Mouse (Mus musculus) kidney, postnatal 4 days (tissue): ENCODE results near the gene Gatc.
A peak's percentile ranks its signal among the peaks of the same experiment; 100 is the strongest.
"Not testable (repeated sequence)": the region's sequence is repeated elsewhere in the genome, so short reads cannot be mapped to it uniquely, and the experiment has no call there.

Experiments
- DNase-seq, 2 experiments: peaks; one replicate each; pipeline ENCODE4 v3.0.0; 2021; ENCODE audit warnings: mixed read lengths in 2 of 2

The Gatc gene

DNA sequence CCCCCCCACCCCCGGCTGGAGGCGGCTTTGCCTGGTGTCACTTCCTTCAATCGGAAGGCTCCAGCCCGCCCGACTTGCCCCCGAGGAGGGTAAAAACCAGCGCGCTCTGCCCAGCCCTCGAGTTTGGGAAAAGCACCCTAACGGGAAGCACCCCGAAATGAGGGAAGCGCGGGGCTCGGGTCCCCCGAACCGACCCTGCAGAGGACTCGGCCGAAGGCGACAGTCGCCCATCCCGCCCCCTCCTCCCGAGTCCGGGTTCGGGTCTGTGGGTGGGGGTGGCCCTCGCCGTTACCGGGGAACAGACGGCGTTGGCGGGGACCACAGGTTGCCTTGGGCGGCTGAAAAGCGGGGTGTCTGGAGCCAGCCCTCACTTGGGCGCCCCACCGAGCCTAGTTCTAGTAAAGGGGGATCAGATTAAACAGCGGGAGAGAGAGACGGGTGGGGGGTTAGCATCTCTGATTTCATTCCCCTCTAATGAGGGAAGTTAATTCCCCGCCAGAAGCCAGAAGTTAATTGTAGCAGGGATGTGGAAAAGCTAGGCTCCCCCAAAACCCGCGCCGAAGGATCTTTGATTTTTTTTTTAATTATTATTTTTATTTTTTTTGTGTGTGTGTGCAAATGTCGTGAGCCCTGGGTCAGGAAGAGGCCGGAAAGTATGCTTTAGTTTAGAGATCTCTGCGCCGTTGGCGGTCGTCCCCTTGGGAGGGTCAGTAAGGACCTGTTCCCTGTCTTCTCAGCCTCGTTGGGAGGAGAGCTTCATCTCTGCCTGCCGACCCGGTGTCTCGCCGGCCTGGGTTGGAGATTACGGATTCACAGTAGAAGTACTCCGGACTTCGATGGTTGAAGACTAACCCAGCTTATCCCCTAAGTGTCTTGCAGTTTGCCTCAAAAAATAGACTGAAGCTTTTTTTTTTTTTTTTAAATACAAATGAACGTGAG is 13.1 kb downstream of the Gatc start:
- DNase-seq = peak; percentile 36 to 42

DNA sequence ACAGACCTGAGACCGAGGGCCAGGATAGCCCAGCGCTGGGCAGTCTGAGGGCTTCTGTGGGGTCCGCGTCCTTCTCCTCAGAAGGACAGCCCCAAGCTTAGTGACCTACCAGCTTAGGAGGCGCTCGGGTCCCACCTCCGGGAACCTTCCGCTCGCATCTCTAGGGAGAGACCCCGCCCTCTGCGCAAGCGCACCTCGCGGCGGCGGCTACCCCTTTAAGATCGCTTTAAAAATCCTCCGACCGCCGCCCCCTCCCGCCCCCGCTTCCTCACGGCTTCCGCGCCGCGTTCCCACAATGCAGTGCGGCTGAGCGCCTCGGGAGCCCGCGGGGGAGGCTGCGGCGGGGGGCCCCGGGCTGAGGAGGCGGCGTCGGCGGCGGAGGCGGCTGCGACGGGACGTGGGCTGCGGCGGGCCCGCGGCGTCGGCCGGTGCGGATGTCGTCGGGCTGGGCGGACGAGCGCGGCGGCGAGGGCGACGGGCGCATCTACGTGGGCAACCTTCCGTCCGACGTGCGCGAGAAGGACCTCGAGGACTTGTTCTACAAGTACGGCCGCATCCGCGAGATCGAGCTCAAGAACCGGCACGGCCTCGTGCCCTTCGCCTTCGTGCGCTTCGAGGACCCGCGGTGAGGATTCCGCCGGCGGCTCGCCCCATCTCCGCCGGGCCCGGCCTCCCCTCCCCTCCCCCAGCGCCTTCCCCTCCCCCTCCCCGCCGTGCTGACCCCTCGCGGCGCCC is 13.9 kb downstream of the Gatc start, which contains the start of gene Srsf9:
Srsf9 (plus strand) TSS at position 303 of the 735 bp plus-strand sequence.
- peak; percentile 97 to 98 for DNase-seq

DNA sequence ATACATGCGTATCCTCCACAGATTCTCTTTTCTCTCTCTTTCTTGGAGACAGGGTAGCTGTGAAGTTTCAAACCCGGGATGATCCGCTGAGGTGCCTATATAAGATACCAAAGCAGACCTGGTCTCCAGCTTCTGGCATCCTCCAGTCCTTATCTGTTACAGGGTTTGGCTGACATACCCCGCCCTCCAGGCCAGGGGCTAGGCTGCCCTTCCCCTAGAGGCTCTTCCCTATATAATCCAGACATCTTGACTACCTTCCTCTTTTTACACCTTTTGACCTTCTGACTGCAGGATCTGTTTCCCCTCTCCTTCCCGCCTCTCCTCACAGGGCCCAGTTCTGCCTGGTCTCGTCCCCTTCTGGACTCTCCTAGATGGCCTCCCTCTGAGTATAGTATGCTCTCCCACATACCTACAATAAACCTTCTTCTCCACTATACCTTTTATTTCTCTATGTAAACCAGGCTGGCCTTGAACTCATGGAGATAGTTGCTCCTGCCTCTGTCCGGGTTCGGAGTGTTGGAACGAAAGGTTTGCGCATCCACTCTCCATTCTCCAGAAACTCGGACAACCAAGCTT is 14.6 kb downstream of the Gatc start:
- DNase-seq = no peak

DNA sequence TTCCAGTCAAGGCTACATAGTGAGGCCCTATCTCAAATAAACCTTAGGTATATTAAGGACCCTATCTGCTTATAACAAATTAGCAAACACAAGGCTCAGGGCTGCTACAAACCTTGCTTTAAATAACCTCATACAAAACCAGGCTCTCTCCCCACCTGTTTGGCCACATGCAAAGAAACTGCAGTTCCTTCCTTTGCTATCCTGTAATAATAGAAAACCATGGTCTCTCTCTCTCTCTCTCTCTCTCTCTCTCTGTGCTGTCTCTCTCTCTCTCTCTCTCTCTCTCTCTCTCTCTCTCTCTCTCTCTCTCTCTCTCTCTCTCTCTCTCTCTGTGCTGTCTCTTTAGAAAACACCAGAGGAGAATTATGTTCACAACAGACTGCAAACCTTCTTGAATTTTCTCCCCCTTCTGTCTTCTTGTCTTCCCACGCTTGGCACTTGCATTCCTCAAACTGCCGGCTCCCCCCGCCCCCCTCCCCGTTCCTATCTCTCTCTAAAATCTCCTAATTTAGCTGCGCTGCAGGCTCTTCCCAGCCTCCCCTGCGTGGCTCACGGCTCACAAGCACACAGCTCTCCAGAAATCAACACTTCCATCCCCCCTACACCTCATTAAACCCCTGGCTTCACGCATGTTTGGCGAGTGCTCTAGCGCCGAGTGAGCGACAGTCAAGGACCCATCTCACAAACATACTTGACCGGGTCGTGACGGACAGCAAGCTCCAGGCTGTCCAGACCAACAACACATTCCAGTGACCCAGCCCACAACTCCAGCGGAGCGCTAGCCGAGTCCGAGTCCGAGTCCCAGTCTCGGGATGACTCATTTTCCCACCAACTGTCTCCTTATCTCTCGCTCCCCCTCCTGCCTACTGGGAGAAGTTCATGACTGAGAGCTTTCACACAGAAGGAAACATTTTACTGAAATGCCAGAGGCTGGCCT is 21.7 kb downstream of the Gatc start:
- DNase-seq = peak; percentile 81 to 90

DNA sequence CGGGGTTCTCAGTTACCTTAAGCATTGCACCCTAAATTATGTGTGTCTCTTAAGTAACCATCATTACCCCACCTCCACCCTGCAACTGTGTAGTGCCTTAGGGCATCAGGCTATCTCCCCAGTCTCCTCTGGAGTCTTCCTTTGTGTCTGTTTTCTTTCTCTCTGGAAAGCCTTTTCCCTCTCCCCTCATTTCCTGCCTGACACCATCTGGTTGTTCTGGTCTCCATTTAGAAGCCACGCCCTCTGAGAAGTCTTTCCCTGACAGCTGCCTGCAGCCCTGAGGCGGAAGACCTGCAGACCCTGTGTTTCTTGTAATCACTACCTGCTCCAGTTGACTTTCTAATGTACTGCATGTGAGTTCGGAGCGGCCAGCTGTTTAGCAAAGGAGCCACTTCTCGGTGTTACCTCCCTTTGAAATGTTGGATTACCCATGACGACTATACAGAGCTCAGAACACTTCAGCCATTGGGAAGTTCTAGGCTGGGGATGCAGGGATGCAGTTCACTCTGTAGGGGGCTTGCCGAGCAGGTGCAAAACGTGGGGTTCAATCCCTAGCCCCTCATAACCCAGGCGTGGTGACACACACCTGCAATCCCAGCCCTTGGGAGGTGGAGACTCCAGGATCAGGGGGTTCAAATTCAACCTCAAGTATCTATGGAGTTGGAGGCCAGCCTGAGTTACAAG is 23.2 kb downstream of the Gatc start:
- DNase-seq = peak; percentile 42 to 51

DNA sequence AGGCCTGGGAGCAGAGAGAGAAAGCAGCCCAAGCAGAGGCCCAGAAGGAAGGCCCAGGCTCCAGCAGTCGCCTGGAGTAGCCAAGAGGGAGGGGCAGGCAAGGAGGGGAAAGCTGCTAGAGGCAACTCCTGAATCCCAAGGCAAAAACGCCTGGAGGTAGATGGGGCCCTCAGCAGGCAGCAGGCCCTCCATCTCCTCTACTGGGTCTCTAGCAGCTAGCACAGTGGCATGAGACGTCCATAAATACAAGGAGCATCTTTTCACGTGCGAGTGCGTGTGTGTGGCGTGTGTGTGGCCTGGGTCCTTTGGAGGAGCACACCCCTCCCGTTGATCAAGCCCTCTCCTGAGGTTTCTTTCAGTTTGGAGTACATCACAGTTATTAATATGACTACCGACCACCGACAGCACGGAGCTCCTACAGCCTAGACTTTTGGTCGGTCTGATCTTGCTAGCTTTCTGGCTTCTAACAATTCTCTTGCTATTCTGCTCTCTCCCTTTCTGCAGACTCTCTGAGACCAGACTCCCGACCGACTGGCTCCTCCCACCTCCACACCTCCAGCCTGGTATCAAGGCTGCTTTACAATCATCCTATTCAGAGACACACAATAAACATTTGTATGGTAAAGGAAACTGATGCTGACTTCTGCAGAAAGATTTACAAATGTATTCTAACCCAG is 23.9 kb downstream of the Gatc start:
- peak; percentile 32 to 49 for DNase-seq

DNA sequence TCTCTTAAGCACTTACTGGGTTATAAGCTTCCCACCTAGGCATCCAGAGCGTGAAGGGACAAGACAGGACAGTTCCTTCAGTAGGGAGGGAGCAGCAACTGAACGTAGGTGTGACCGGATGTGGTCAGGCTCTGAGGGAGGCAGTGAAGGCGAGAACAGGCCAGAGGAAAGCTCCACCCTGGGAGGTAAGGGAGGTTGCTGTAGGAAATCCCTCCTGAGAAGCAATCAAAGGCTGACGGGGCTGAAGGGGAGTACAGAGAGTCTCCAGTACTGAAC is 27.4 kb downstream of the Gatc start:
- no peak for DNase-seq

DNA sequence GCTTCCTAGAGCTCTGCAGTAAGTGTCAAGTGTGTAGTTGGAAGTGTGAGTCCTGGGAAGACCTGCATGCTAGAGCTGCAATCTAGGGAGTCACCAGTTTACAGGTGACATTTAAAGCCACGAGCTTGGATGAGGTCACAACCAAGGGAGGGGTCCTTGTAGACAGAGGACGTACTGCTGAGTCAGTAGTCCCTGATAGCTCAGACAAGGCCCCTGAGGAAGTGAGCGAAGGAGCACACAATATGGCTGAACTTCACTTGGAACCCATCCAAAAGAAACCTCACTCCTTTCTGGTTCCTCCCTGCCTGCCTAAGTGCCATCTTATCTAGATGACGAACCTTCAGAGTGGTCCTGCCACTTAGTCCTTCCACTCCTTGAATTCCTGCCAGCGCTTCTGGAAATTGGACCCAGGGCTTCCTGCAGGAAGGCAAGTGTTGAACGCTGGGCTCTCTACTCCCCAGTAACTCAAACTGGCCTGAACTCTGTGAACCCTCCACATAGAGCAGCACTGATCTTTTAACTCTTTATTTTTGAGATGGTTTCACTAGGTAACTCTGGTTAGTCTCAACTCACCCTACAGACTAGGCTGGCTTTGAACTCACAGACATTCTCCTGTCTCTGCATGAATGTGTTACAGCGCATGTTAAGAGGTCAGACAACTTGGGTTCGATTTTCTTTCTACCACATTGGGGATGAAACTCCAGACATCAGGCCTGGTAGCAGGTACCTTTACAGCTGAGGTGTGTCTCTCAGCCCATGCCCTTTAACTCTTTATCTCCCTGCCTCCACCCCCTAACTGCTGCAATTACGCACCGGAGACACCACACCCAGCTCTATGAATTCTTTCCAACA is 27.9 kb downstream of the Gatc start:
- DNase-seq = no peak

DNA sequence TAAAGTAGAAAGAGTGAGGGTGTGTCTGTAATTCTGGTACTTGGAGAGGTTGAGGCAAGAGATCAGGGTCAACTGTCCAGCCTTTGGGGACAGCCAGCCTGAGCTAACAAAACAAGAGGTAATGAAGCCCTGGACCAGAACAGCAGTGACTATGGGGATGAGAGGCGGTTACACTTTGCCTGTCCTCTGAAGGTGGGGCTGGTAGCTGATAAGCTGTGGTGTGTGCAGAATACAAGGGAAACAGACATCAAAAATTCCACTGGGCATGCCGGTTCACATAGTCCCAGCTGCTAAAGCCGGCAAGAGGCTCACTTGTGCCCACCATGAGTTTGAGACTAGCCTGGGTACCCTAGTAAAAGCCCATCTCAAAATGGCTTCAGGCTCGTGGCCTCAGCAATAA is 28.6 kb downstream of the Gatc start:
- DNase-seq = no peak

DNA sequence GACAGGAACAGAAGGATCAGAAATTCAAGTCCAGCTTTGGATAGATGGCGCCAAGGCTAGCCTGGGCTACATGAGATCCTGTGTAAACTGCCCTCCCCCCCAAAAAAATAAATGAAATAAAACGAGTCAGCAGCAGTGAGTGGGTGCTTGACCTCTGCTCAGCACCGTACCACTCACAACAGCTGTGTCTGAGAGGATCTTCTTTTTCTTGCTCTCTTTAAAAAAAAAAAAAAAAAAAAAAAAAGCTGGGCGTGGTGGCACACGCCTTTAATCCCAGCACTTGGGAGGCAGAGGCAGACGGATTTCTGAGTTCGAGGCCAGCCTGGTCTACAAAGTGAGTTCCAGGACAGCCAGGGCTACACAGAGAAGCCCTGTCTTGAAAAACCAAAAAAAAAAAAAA is 38.8 kb downstream of the Gatc start:
- DNase-seq = not testable (repeated sequence)

DNA sequence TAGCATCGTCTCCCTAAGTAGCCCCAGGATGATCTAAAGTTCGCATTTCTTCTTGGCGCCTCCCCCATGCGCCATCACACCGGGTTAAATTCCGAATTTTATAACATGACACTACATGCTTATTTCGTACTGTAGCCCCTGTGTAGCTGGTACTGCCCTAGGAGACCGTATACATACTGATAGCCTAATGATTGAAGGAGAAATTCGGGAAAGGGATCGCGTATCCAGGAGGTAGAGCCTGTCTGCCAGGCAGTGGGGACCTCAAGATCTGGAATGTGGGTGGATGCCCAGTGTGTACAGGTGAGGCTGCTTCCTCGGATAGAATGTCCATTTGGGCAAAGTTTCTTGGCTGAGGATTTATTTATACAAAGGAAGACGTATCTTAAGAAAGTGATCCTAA is 39.4 kb downstream of the Gatc start:
- DNase-seq = no peak

DNA sequence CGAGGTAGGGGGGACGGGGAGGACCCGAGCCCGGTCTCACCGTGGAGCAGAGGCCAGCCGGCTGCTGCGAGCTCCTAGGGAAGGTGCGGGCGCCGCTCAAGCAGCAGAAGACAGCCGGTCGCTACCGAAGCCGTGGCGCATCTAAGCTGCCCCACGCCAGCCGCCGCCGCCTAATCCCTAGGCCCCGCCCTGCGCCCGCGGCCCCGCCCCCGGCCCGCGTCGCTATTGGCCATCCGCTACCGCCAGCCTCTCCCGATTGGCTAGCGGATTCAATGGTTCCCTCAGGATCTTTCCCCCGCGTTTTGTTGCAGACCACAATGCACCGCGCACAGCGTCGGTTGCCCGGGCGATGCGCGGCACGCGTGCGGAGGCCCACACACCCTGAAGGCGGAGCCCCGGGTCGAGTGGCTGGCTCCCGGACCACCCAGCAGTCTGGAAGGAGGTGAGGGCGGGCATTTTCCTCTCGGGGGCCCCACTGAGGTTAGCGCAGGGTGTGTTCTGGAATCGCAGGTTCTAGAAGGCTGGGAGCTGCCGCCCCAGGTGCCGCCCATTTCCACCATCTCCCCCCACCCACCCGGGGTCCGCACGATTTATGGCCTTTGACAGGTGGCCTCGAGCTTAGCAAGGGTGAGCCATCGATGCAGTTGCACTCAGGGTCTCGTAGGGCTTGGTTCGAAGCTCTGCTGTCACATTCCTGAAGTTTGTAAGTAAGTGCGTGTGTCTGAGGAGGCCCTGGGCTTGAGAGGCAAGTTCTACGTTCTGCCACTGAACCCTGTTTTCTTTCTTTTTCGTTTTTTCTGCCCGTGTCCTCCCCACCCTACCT is 40.0 kb downstream of the Gatc start, which contains the start of gene Dynll1:
Dynll1 (minus strand) TSS at position 208 of the 823 bp plus-strand sequence.
- peak; percentile 100 for DNase-seq

DNA sequence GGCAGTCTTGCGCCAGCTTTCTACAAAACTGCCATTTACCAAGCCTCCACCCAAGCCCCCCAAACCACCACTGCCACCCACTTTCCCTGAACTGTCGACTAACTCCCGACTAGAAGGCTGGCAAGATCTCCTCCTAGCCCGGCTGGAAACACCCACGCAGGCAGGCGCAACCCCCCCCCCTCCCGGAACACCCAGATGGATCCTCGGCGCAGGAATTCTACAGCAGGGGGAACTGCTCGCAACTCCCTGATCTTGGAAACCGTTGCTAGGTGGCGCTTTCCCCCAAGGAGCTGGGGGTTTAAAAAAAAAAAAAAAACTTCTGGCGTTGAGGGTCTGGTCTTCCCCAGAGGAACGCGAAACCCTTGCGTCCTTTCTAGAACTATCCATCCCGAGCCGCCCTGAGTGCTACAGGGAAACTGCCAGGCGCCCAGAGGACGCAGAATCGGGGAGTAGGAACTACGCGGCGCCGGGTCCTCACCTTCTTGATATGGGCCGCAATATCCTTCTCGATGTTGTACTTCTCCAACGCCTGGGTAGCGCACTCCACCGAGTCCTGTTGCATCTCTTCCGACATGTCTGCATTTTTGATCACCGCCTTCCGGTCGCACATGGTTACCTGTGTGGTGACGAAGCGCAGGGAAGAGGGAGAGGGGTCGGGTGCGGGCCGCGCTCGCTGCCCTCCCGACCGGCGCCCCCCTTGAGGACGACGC is 40.8 kb downstream of the Gatc start:
- DNase-seq = peak; percentile 77 to 84

DNA sequence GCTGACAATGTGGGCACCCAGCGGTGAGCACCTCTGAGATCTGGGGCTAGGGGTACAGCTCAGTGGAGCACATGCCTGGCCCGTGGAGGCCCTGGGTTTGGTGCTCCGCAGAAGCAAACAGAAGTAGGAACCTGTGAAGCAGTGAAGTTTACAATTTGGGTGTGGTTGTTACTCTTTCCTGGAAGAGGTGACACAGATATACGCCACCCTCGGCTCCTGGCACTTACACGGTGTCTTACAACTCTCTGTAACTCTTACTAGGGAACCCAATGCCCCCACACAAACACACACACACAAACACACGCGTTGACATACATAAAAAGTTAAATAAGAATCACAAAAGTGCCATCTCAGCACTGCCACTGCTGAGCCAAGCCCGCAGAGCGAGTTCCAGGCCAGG is 44.6 kb downstream of the Gatc start:
- DNase-seq = no peak

DNA sequence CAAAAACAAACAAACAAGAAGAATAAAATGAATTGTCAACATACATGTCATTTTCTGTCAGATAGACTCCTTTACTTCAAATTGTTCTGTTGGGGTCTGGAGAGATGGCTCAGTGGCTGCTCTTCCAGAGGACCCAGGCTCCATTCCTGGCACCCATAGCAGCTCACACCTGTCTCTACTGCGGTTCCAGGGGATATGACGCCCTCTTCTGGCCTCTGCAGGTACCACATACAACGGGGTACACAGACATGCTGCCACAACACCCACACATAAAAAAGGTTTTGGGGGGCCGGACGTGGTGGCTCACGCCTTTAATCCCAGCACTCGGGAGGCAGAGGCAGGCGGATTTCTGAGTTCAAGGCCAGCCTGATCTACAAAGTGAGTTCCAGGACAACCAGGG is 46.8 kb downstream of the Gatc start:
- DNase-seq = peak in 1 of 2 experiments; percentile 16

DNA sequence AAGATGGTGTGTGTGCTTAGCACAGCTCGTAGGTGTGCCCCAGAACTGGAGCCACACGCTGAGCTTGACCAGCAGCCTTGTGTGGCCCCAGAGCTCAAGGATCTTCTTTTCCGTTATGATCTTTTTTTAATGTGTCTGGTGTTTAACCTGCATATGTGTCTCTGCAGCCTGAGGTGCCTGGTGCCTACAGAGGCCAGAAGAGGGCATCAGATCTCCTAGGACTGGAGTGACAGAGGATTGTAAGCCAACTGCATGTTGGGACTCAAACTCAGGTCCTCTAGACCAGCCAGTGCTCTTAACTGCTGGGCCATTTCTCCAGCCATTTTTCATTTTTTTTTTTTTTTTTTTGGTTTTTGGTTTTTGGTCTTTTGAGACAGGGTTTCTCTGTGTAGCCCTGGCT is 56.2 kb downstream of the Gatc start:
- DNase-seq = no peak
